Mouse (Mus musculus): ENCODE measurements around the gene Tnf.

Gene Tnf

GRCm38 (mm10) chr17:35174201-35174977, 27.4 kb downstream of the Tnf start:
- DNase-seq (ENCODE audit: low spot score in 2 of 2), result no peak

GRCm38 (mm10) chr17:35173329-35173728, 28.5 kb downstream of the Tnf start:
- DNase-seq (ENCODE audit: low spot score in 2 of 2), result no peak

GRCm38 (mm10) chr17:35172445-35173234, 29.2 kb downstream of the Tnf start:
- DNase-seq (ENCODE audit: low spot score in 2 of 2), result peak in 1 of 2 experiments; percentile 74

GRCm38 (mm10) chr17:35168541-35169207, 33.1 kb downstream of the Tnf start:
- DNase-seq (ENCODE audit: low spot score in 2 of 2), result no peak

- DNase-seq (ENCODE audit: low spot score in 2 of 2), result peak in 1 of 2 experiments; percentile 52
Measured at GRCm38 (mm10) chr17:35167794-35168193, 34.0 kb downstream of the Tnf start.

- peak in 1 of 2 experiments; percentile 87 for DNase-seq (ENCODE audit: low spot score in 2 of 2)
Measured at GRCm38 (mm10) chr17:35166352-35167035, 35.3 kb downstream of the Tnf start.

GRCm38 (mm10) chr17:35165451-35166155, 36.2 kb downstream of the Tnf start:
- DNase-seq (ENCODE audit: low spot score in 2 of 2), result no peak

GRCm38 (mm10) chr17:35164568-35165450, 37.0 kb downstream of the Tnf start, which contains the start of gene Prrc2a:
Gene Prrc2a (minus strand): TSS chr17:35164897.
- DNase-seq (ENCODE audit: low spot score in 2 of 2), result peak; percentile 99

GRCm38 (mm10) chr17:35164218-35164567, 37.6 kb downstream of the Tnf start:
- DNase-seq (ENCODE audit: low spot score in 2 of 2), result no peak

GRCm38 (mm10) chr17:35163326-35164081, 38.3 kb downstream of the Tnf start:
- DNase-seq (ENCODE audit: low spot score in 2 of 2), result no peak

GRCm38 (mm10) chr17:35162730-35163129, 39.1 kb downstream of the Tnf start:
- no peak for DNase-seq (ENCODE audit: low spot score in 2 of 2)

GRCm38 (mm10) chr17:35162121-35162520, 39.7 kb downstream of the Tnf start:
- no peak for DNase-seq (ENCODE audit: low spot score in 2 of 2)

GRCm38 (mm10) chr17:35161421-35161820, 40.4 kb downstream of the Tnf start:
- DNase-seq (ENCODE audit: low spot score in 2 of 2), result no peak

GRCm38 (mm10) chr17:35159638-35160037, 42.2 kb downstream of the Tnf start:
- no peak for DNase-seq (ENCODE audit: low spot score in 2 of 2)

- no peak for DNase-seq (ENCODE audit: low spot score in 2 of 2)
Measured at GRCm38 (mm10) chr17:35158850-35159593, 42.8 kb downstream of the Tnf start.

GRCm38 (mm10) chr17:35157661-35158175, 44.1 kb downstream of the Tnf start:
- DNase-seq (ENCODE audit: low spot score in 2 of 2), result no peak

- DNase-seq (ENCODE audit: low spot score in 2 of 2), result no peak
Measured at GRCm38 (mm10) chr17:35157254-35157653, 44.6 kb downstream of the Tnf start.

GRCm38 (mm10) chr17:35156461-35157200, 45.2 kb downstream of the Tnf start:
- no peak for DNase-seq (ENCODE audit: low spot score in 2 of 2)
